Mouse (Mus musculus): ENCODE data around the gene Garnl3.
A peak's percentile ranks its signal among the peaks of the same experiment; 100 is the strongest.
"Not testable (repeated sequence)": the region's sequence is repeated elsewhere in the genome, so short reads cannot be mapped to it uniquely, and the experiment has no call there.

Gene Garnl3

GRCm38 (mm10) chr2:33156283-33156781 lies 24.9 kb upstream of the Garnl3 start:
- no peak for DNase-seq (ENCODE audit: extremely low read depth, low read depth, low spot score)

GRCm38 (mm10) chr2:33154751-33155372 lies 23.4 kb upstream of the Garnl3 start:
- no peak for DNase-seq (ENCODE audit: extremely low read depth, low read depth, low spot score)

GRCm38 (mm10) chr2:33146994-33147393 lies 15.5 kb upstream of the Garnl3 start:
- DNase-seq (ENCODE audit: extremely low read depth, low read depth, low spot score) = no peak

GRCm38 (mm10) chr2:33143292-33143691 lies 11.8 kb upstream of the Garnl3 start:
- no peak for DNase-seq (ENCODE audit: extremely low read depth, low read depth, low spot score)

- DNase-seq (ENCODE audit: extremely low read depth, low read depth, low spot score) = no peak
These were observed 7.0 kb upstream of the Garnl3 start for GRCm38 (mm10) chr2:33138491-33138890.

- DNase-seq (ENCODE audit: extremely low read depth, low read depth, low spot score) = no peak
These were observed 6.3 kb upstream of the Garnl3 start for GRCm38 (mm10) chr2:33137731-33138130.

- no peak for DNase-seq (ENCODE audit: extremely low read depth, low read depth, low spot score)
These were observed 5.8 kb upstream of the Garnl3 start for GRCm38 (mm10) chr2:33137244-33137643.

GRCm38 (mm10) chr2:33136366-33136765 lies 4.9 kb upstream of the Garnl3 start:
- DNase-seq (ENCODE audit: extremely low read depth, low read depth, low spot score) = no peak

- DNase-seq (ENCODE audit: extremely low read depth, low read depth, low spot score) = no peak
These were observed 3.5 kb upstream of the Garnl3 start for GRCm38 (mm10) chr2:33134766-33135490.

GRCm38 (mm10) chr2:33132306-33132705 lies 852 bp upstream of the Garnl3 start:
- DNase-seq (ENCODE audit: extremely low read depth, low read depth, low spot score) = no peak

GRCm38 (mm10) chr2:33130526-33131483 lies 649 bp downstream of the Garnl3 start:
- DNase-seq (ENCODE audit: extremely low read depth, low read depth, low spot score) = peak; percentile 86

GRCm38 (mm10) chr2:33130141-33130525 lies 1.3 kb downstream of the Garnl3 start:
- DNase-seq (ENCODE audit: extremely low read depth, low read depth, low spot score) = no peak

GRCm38 (mm10) chr2:33129696-33130095 lies 1.8 kb downstream of the Garnl3 start:
- no peak for DNase-seq (ENCODE audit: extremely low read depth, low read depth, low spot score)

- no peak for DNase-seq (ENCODE audit: extremely low read depth, low read depth, low spot score)
These were observed 2.4 kb downstream of the Garnl3 start for GRCm38 (mm10) chr2:33129005-33129404.

GRCm38 (mm10) chr2:33127271-33127670 lies 4.2 kb downstream of the Garnl3 start:
- DNase-seq (ENCODE audit: extremely low read depth, low read depth, low spot score) = no peak

- no peak for DNase-seq (ENCODE audit: extremely low read depth, low read depth, low spot score)
These were observed 8.6 kb downstream of the Garnl3 start for GRCm38 (mm10) chr2:33122856-33123255.

GRCm38 (mm10) chr2:33100536-33100935 lies 30.9 kb downstream of the Garnl3 start:
- DNase-seq (ENCODE audit: extremely low read depth, low read depth, low spot score) = no peak

- DNase-seq (ENCODE audit: extremely low read depth, low read depth, low spot score) = not testable (repeated sequence)
These were observed 34.1 kb downstream of the Garnl3 start for GRCm38 (mm10) chr2:33097326-33097725.

GRCm38 (mm10) chr2:33095221-33095671 lies 36.2 kb downstream of the Garnl3 start:
- no peak for DNase-seq (ENCODE audit: extremely low read depth, low read depth, low spot score)

GRCm38 (mm10) chr2:33090620-33091520 lies 40.6 kb downstream of the Garnl3 start:
- no peak for DNase-seq (ENCODE audit: extremely low read depth, low read depth, low spot score)
